Mouse (Mus musculus) erythroblast, embryonic 14.5 days (primary cell): Measurements from ENCODE around the gene Ccdc163.

Experiments
- GATA1 ChIP-seq: IDR thresholded peaks from 2 replicates; pipeline ENCODE4 v1.6.1; 2012; ENCODE audit warnings: low read length, inconsistent platforms, mixed read lengths
- TAL1 ChIP-seq: IDR thresholded peaks from 3 replicates; pipeline ENCODE4 v1.6.1; 2012; ENCODE audit warnings: low read length, inconsistent platforms, mixed read lengths

DNA sequence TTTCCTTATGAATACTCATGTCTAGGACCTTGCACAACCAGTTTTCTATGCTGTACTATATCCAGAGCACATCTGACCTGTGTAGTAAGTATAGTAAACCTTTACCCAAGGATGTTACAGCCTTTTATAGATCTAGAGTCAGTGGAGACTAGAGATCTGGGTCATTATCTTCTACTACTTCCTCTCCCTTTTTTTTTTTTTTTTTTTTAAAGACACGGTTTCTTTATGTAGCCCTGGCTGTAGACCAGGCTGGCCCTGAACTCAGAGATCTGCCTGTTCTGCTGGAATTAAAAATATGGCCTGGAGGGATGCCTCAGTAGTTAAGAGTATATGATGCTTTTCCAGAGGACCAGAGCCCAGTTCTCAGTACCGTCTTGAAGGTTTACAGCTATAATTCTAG is 53.6 kb downstream of the Ccdc163 start:
- TF ChIP-seq GATA1 = no peak
- TF ChIP-seq TAL1 = no peak
